Mouse (Mus musculus): Measurements from ENCODE around the gene Olfr1028. TPM values are rescaled to one million over a fixed set of nuclear protein-coding genes. Genes with fewer than 3 reads are reported as not detected.

Gene Olfr1028
- polyA plus RNA-seq, 1 experiment from 2014 or later, result not detected

Other genes with a start within 250 kb of the Olfr1028 start
- gene Olfr1009, start 235.0 kb upstream of the Olfr1028 start, polyA plus RNA-seq (2014; fragmentation: Nextera tagmentation; extraction: Ambion mirVana), result not detected in 2 replicates
- gene Olfr1012, start 187.7 kb upstream of the Olfr1028 start, polyA plus RNA-seq (2014; fragmentation: Nextera tagmentation; extraction: Ambion mirVana), result not detected in 2 replicates
- not detected in 2 replicates for gene Olfr1013, start 183.3 kb upstream of the Olfr1028 start, polyA plus RNA-seq (2014; fragmentation: Nextera tagmentation; extraction: Ambion mirVana)
- gene Olfr1014, start 177.7 kb upstream of the Olfr1028 start, polyA plus RNA-seq (2014; fragmentation: Nextera tagmentation; extraction: Ambion mirVana), result not detected in 2 replicates
- gene Olfr1015, start 168.4 kb upstream of the Olfr1028 start, polyA plus RNA-seq (2014; fragmentation: Nextera tagmentation; extraction: Ambion mirVana), result not detected in 2 replicates
- gene Olfr1016, start 147.9 kb upstream of the Olfr1028 start, polyA plus RNA-seq (2014; fragmentation: Nextera tagmentation; extraction: Ambion mirVana), result not detected in 2 replicates
- not detected in 2 replicates for gene Olfr1018, start 132.0 kb upstream of the Olfr1028 start, polyA plus RNA-seq (2014; fragmentation: Nextera tagmentation; extraction: Ambion mirVana)
- gene Olfr1019, start 105.0 kb upstream of the Olfr1028 start, polyA plus RNA-seq (2014; fragmentation: Nextera tagmentation; extraction: Ambion mirVana), result not detected in 2 replicates
- gene Olfr1020, start 103.4 kb upstream of the Olfr1028 start, polyA plus RNA-seq (2014; fragmentation: Nextera tagmentation; extraction: Ambion mirVana), result not detected in 2 replicates
- not detected in 2 replicates for gene Olfr1022, start 81.8 kb upstream of the Olfr1028 start, polyA plus RNA-seq (2014; fragmentation: Nextera tagmentation; extraction: Ambion mirVana)
- not detected in 2 replicates for gene Olfr1023, start 64.8 kb upstream of the Olfr1028 start, polyA plus RNA-seq (2014; fragmentation: Nextera tagmentation; extraction: Ambion mirVana)
- not detected in 2 replicates for gene Olfr1024, start 45.4 kb upstream of the Olfr1028 start, polyA plus RNA-seq (2014; fragmentation: Nextera tagmentation; extraction: Ambion mirVana)
- gene Olfr1025-ps1, start 35.2 kb upstream of the Olfr1028 start, polyA plus RNA-seq (2014; fragmentation: Nextera tagmentation; extraction: Ambion mirVana), result not detected in 2 replicates
- not detected in 2 replicates for gene Olfr1026, start 28.9 kb upstream of the Olfr1028 start, polyA plus RNA-seq (2014; fragmentation: Nextera tagmentation; extraction: Ambion mirVana)
- gene Olfr1029, start 23.5 kb downstream of the Olfr1028 start, polyA plus RNA-seq (2014; fragmentation: Nextera tagmentation; extraction: Ambion mirVana), result not detected in 2 replicates
- gene Olfr1030, start 28.8 kb downstream of the Olfr1028 start, polyA plus RNA-seq (2014; fragmentation: Nextera tagmentation; extraction: Ambion mirVana), result not detected in 2 replicates
- not detected in 2 replicates for gene Olfr1031, start 39.9 kb downstream of the Olfr1028 start, polyA plus RNA-seq (2014; fragmentation: Nextera tagmentation; extraction: Ambion mirVana)
- gene Olfr1032, start 55.1 kb downstream of the Olfr1028 start, polyA plus RNA-seq (2014; fragmentation: Nextera tagmentation; extraction: Ambion mirVana), result not detected in 2 replicates
- not detected in 2 replicates for gene Olfr1033, start 70.2 kb downstream of the Olfr1028 start, polyA plus RNA-seq (2014; fragmentation: Nextera tagmentation; extraction: Ambion mirVana)
- gene Olfr1034, start 95.4 kb downstream of the Olfr1028 start, polyA plus RNA-seq (2014; fragmentation: Nextera tagmentation; extraction: Ambion mirVana), result not detected in 2 replicates
- gene Olfr1036, start 123.6 kb downstream of the Olfr1028 start, polyA plus RNA-seq (2014; fragmentation: Nextera tagmentation; extraction: Ambion mirVana), result not detected in 2 replicates
- not detected in 2 replicates for gene Olfr1037, start 136.9 kb downstream of the Olfr1028 start, polyA plus RNA-seq (2014; fragmentation: Nextera tagmentation; extraction: Ambion mirVana)
- not detected in 2 replicates for gene Olfr1039, start 185.5 kb downstream of the Olfr1028 start, polyA plus RNA-seq (2014; fragmentation: Nextera tagmentation; extraction: Ambion mirVana)
- not detected in 2 replicates for gene Olfr1040, start 196.3 kb downstream of the Olfr1028 start, polyA plus RNA-seq (2014; fragmentation: Nextera tagmentation; extraction: Ambion mirVana)
- gene Olfr1042, start 211.4 kb downstream of the Olfr1028 start, polyA plus RNA-seq (2014; fragmentation: Nextera tagmentation; extraction: Ambion mirVana), result not detected in 2 replicates
- not detected in 2 replicates for gene Olfr1043, start 217.1 kb downstream of the Olfr1028 start, polyA plus RNA-seq (2014; fragmentation: Nextera tagmentation; extraction: Ambion mirVana)
- not detected in 2 replicates for gene Olfr1044, start 227.4 kb downstream of the Olfr1028 start, polyA plus RNA-seq (2014; fragmentation: Nextera tagmentation; extraction: Ambion mirVana)
- gene Olfr52, start 235.2 kb downstream of the Olfr1028 start, polyA plus RNA-seq (2014; fragmentation: Nextera tagmentation; extraction: Ambion mirVana), result not detected in 2 replicates